Mouse (Mus musculus) liver, embryonic 16.5 days (tissue): ENCODE measurements around the gene Rhot2. TPM values are rescaled to one million over a fixed set of nuclear protein-coding genes. Genes with fewer than 3 reads are reported as not detected.

Experiments used
- ATAC-seq: fragments of 200-750 bp; cut with Nextera tagmentation; 2 replicates; pipeline ENCODE4 v1.8.0; 2017; ENCODE audit warnings: low read depth, mild to moderate bottlenecking, moderate number of reproducible peaks, moderate library complexity
- H3K27ac ChIP-seq: fragments of 300-500 bp; sonication (generic); 2 replicates; pipeline ENCODE4 v1.5.1; 2014; ENCODE audit warnings: mild to moderate bottlenecking, low read length
- H3K27me3 ChIP-seq: fragments of 300-500 bp; sonication (generic); 2 replicates; pipeline ENCODE4 v1.6.1; 2014; ENCODE audit warnings: low read depth, low read length, mixed read lengths; ENCODE audit not compliant: control insufficient read depth, insufficient read depth
- H3K36me3 ChIP-seq: fragments of 300-500 bp; sonication (generic); 2 replicates; pipeline ENCODE4 v1.6.1; 2014; ENCODE audit warnings: mild to moderate bottlenecking; ENCODE audit not compliant: control insufficient read depth, insufficient read depth
- H3K4me1 ChIP-seq: fragments of 300-500 bp; sonication (generic); 2 replicates; pipeline ENCODE4 v1.6.1; 2014; ENCODE audit warnings: low read depth, low read length, mixed read lengths; ENCODE audit not compliant: control insufficient read depth
- H3K4me2 ChIP-seq: fragments of 300-500 bp; sonication (generic); 2 replicates; pipeline ENCODE4 v1.6.1; 2014; ENCODE audit warnings: low read depth, low read length, mixed read lengths
- H3K4me3 ChIP-seq: fragments of 300-500 bp; sonication (generic); 2 replicates; pipeline ENCODE4 v1.5.1; 2014; ENCODE audit warnings: low read depth, mild to moderate bottlenecking, low read length
- H3K9ac ChIP-seq: fragments of 300-500 bp; sonication (generic); 2 replicates; pipeline ENCODE4 v1.6.1; 2014; ENCODE audit warnings: low read depth, low read length
- H3K9me3 ChIP-seq: fragments of 300-500 bp; sonication (generic); replicated peaks from 2 replicates; pipeline ENCODE4 v1.6.1; 2016; ENCODE audit warnings: low read length; ENCODE audit not compliant: control insufficient read depth
- WGBS: fragments of 180-500 bp; shearing (Covaris S2); extraction: QIAGEN DNeasy Blood & Tissue Kit; methylation state at CpG from one replicate; pipeline ENCODE4 v1.1.7; 2014; ENCODE audit not compliant: insufficient replicate concordance; 5-methylcytosine and 5-hydroxymethylcytosine counted together
- polyA plus RNA-seq: library from polyadenylated mRNA; unstranded; fragments of >200 nt; fragmentation: Nextera tagmentation; extraction: Ambion mirVana; gene quantifications from 2 replicates; pipeline ENCODE4 v1.2.1, GENCODE M21; 2015

Rhot2 gene
- polyA plus RNA-seq, 1 experiment from 2014 or later: 11.4 TPM

- 78% methylated on average over 14 of the region's 14 CpGs for WGBS
- no peaks in the 10 kb centered on the region for H3K27me3 ChIP-seq
- 0 out of 2 replicates have a peak overlapping the region, but pooled peaks have one; percentile 3 for H3K9ac ChIP-seq
- ATAC-seq: peak; percentile 44
- H3K27ac ChIP-seq: peak overlapping the region; percentile 76
- H3K36me3 ChIP-seq: peaks cover 37% of the 10 kb centered on the region
- H3K9me3 ChIP-seq: no peaks in the 10 kb centered on the region
- H3K4me1 ChIP-seq: peaks cover 43% of the 10 kb centered on the region
- no peak overlapping the region for H3K4me3 ChIP-seq
- H3K4me2 ChIP-seq: no peak overlapping the region
Measured at GRCm38 (mm10) chr17:25839455-25840235, 5.0 kb downstream of the Rhot2 start.

GRCm38 (mm10) chr17:25838904-25839303 lies 5.7 kb downstream of the Rhot2 start:
- Histone ChIP-seq H3K9me3 (no peaks in the 10 kb centered on the region), H3K4me1 (peaks cover 49% of the 10 kb centered on the region), H3K4me2 (no peak overlapping the region), H3K27me3 (no peaks in the 10 kb centered on the region), H3K27ac (peak overlapping the region; percentile 76), H3K36me3 (peaks cover 37% of the 10 kb centered on the region), H3K4me3 (no peak overlapping the region), H3K9ac (no peak overlapping the region)
- WGBS: 82% methylated on average over 4 of the region's 4 CpGs
- no peak for ATAC-seq

GRCm38 (mm10) chr17:25837533-25837932 lies 7.1 kb downstream of the Rhot2 start:
- Histone ChIP-seq H3K27ac (0 out of 2 replicates have a peak overlapping the region, but pooled peaks have one; percentile 9), H3K27me3 (no peaks in the 10 kb centered on the region), H3K4me3 (no peak overlapping the region), H3K36me3 (peaks cover 37% of the 10 kb centered on the region), H3K9ac (no peak overlapping the region), H3K4me2 (no peak overlapping the region), H3K4me1 (peaks cover 44% of the 10 kb centered on the region), H3K9me3 (no peaks in the 10 kb centered on the region)
- 57% methylated on average over 3 of the region's 3 CpGs for WGBS
- ATAC-seq: no peak

- Histone ChIP-seq H3K27ac (0 out of 2 replicates have a peak within 1 kb of the TSS, but pooled peaks have one; percentile 9), H3K36me3 (peaks cover 32% of the 10 kb centered on the region), H3K9ac (peak within 1 kb of the TSS; percentile 56), H3K4me2 (peak within 1 kb of the TSS; percentile 66), H3K4me3 (peak within 1 kb of the TSS; percentile 36), H3K4me1 (peaks cover 48% of the 10 kb centered on the region), H3K27me3 (no peaks in the 10 kb centered on the region), H3K9me3 (no peaks in the 10 kb centered on the region)
- WGBS: 3% methylated on average over 29 of the region's 29 CpGs
- no peak for ATAC-seq
Measured at GRCm38 (mm10) chr17:25837076-25837410, 7.6 kb downstream of the Rhot2 start, which contains the start of gene Rhbdl1. Gene Rhbdl1, minus strand, starts transcription at chr17:25837295.

- WGBS: 25% methylated on average over 23 of the region's 23 CpGs
- Histone ChIP-seq H3K27me3 (no peaks in the 10 kb centered on the region), H3K4me2 (peak overlapping the region; percentile 66), H3K4me3 (peak overlapping the region; percentile 36), H3K9me3 (no peaks in the 10 kb centered on the region), H3K4me1 (peaks cover 53% of the 10 kb centered on the region), H3K9ac (peak overlapping the region; percentile 56), H3K36me3 (peaks cover 27% of the 10 kb centered on the region), H3K27ac (no peak overlapping the region)
- ATAC-seq: no peak
Measured at GRCm38 (mm10) chr17:25836397-25837075, 8.1 kb downstream of the Rhot2 start.

- Histone ChIP-seq H3K4me1 (peaks cover 60% of the 10 kb centered on the region), H3K36me3 (peaks cover 27% of the 10 kb centered on the region), H3K9me3 (no peaks in the 10 kb centered on the region), H3K9ac (no peak overlapping the region), H3K27ac (no peak overlapping the region), H3K27me3 (no peaks in the 10 kb centered on the region), H3K4me3 (no peak overlapping the region), H3K4me2 (no peak overlapping the region)
- no peak for ATAC-seq
- 83% methylated on average over 16 of the region's 16 CpGs for WGBS
Measured at GRCm38 (mm10) chr17:25835816-25836215, 8.8 kb downstream of the Rhot2 start.

- Histone ChIP-seq H3K9me3 (no peaks in the 10 kb centered on the region), H3K27ac (no peak overlapping the region), H3K4me2 (no peak overlapping the region; the same call in 1 of the 2 replicates), H3K4me1 (peaks cover 64% of the 10 kb centered on the region), H3K9ac (no peak overlapping the region), H3K4me3 (no peak overlapping the region), H3K27me3 (no peaks in the 10 kb centered on the region), H3K36me3 (peaks cover 27% of the 10 kb centered on the region)
- 87% methylated on average over 7 of the region's 7 CpGs for WGBS
- no peak for ATAC-seq
Measured at GRCm38 (mm10) chr17:25835301-25835700, 9.3 kb downstream of the Rhot2 start.

- Histone ChIP-seq H3K36me3 (peaks cover 24% of the 10 kb centered on the region), H3K4me3 (peak overlapping the region; percentile 92), H3K4me2 (peak overlapping the region; percentile 99), H3K9me3 (no peaks in the 10 kb centered on the region), H3K27ac (no peak overlapping the region), H3K9ac (peak overlapping the region; percentile 91), H3K27me3 (no peaks in the 10 kb centered on the region), H3K4me1 (peaks cover 68% of the 10 kb centered on the region)
- WGBS: 75% methylated on average over 12 of the region's 12 CpGs
- ATAC-seq: no peak
Measured at GRCm38 (mm10) chr17:25834595-25835222, 9.9 kb downstream of the Rhot2 start.
